23 mouse cellular contexts compared by ENCODE assay signal in genomic region chr1:162458711-162459110, GRCm38 (mm10). TPM values are rescaled to one million over a fixed set of nuclear protein-coding genes. Genes with fewer than 3 reads are reported as not detected.
DNase-seq lines count a peak whose midpoint lies in the region; ATAC-seq lines count a peak whose summit lies in the region.
"Had no signal": no experiment of that assay in that cellular context is flagged by ENCODE, and none has a peak within 500 bp of the region (broad histone marks: within the 10 kb centered on the region; RNA-seq: fewer than 3 reads in every experiment).

No protein-coding gene starts in this region.

- 83% methylated on average over 2 of the region's 2 CpGs for WGBS in forebrain, embryonic 11.5 days

- H3K4me2 ChIP-seq in forebrain, embryonic 11.5 days (ENCODE audit: low read depth, low read length, severe bottlenecking): no peak overlapping the region
- H3K4me2 ChIP-seq: embryonic facial prominence, embryonic 15.5 days; forebrain, embryonic 15.5 days; hindbrain, embryonic 12.5 days had no signal

- H3K9ac ChIP-seq in forebrain, embryonic 11.5 days (ENCODE audit: low read length): no peak overlapping the region
- H3K9ac ChIP-seq: embryonic facial prominence, embryonic 15.5 days; forebrain, embryonic 15.5 days; hindbrain, embryonic 12.5 days had no signal

- no peaks in the 10 kb centered on the region for H3K9me3 ChIP-seq in forebrain, embryonic 11.5 days (ENCODE audit: control insufficient read depth, low read length)
- H3K9me3 ChIP-seq: embryonic facial prominence, embryonic 15.5 days; forebrain, embryonic 10.5 days; forebrain, embryonic 15.5 days; heart, embryonic 10.5 days; hindbrain, embryonic 12.5 days had no signal

- peak; percentile 93 for DNase-seq in brain, adult 2 months (ENCODE audit: low read depth, low spot score)
- DNase-seq in cerebellum, adult 18-20 months: peak; percentile 79 to 85
- DNase-seq in cerebellum, adult 9-11 months: peak; percentile 90
- peak; percentile 64 to 71 for DNase-seq in cerebellum, postnatal 36 days
- no peak for DNase-seq in forebrain, embryonic 11.5 days (ENCODE audit: low spot score)
- no peak for DNase-seq in MN1 (ENCODE audit: low spot score)
- DNase-seq in heart, adult 18-20 months: no peak
- DNase-seq: adrenal gland, postnatal 14 days; gastrocnemius, postnatal 36 days; heart, adult 11 months; heart, postnatal 10 days; heart, postnatal 4 days; kidney, adult 2 months had no signal

- no peak overlapping the region for H3K4me3 ChIP-seq in forebrain, embryonic 11.5 days (ENCODE audit: low read depth, low read length)
- H3K4me3 ChIP-seq: embryonic facial prominence, embryonic 15.5 days; erythroblast, embryonic 14.5 days; forebrain, embryonic 10.5 days; forebrain, embryonic 15.5 days; heart, embryonic 10.5 days; hindbrain, embryonic 12.5 days had no signal

- ATAC-seq in forebrain, embryonic 11.5 days (replicated peaks; ENCODE audit: low FRiP score): no peak
- ATAC-seq: activated CD4-positive, CD25-positive, alpha-beta regulatory T cell, adult 4 months; forebrain, embryonic 15.5 days; intestine, embryonic 16.5 days; Patski had no signal

- H3K36me3 ChIP-seq in forebrain, embryonic 11.5 days (ENCODE audit: control insufficient read depth, insufficient read depth, low read length): no peaks in the 10 kb centered on the region
- H3K36me3 ChIP-seq: embryonic facial prominence, embryonic 15.5 days; forebrain, embryonic 10.5 days; forebrain, embryonic 15.5 days; heart, embryonic 10.5 days; hindbrain, embryonic 12.5 days had no signal

- H3K27me3 ChIP-seq in forebrain, embryonic 11.5 days (ENCODE audit: control insufficient read depth, insufficient read depth, low read length): no peaks in the 10 kb centered on the region
- H3K27me3 ChIP-seq: embryonic facial prominence, embryonic 15.5 days; forebrain, embryonic 15.5 days; hindbrain, embryonic 12.5 days; Patski had no signal

- H3K27ac ChIP-seq in forebrain, embryonic 11.5 days (ENCODE audit: low read depth, low read length): no peak overlapping the region
- H3K27ac ChIP-seq: embryonic facial prominence, embryonic 15.5 days; forebrain, embryonic 10.5 days; forebrain, embryonic 15.5 days; heart, embryonic 10.5 days; hindbrain, embryonic 12.5 days had no signal

- H3K4me1 ChIP-seq in forebrain, embryonic 11.5 days (replicated peaks; ENCODE audit: control insufficient read depth, insufficient read depth, low read length): no peaks in the 10 kb centered on the region
- H3K4me1 ChIP-seq: embryonic facial prominence, embryonic 15.5 days; forebrain, embryonic 10.5 days; heart, embryonic 10.5 days had no signal

RNA-seq across cellular contexts. Expression of gene Dnm3, which starts 19.1 kb away (rescaled TPM):
- 7.2 TPM in 2 replicates for polyA plus RNA-seq in forebrain, embryonic 11.5 days (2014; fragmentation: Nextera tagmentation; extraction: Ambion mirVana)
- total RNA-seq in heart, adult 18-20 months (2021): 1 to 10 TPM; 4.7 to 6.1 TPM
- total RNA-seq: MEL had no signal

Comparison
In these comparisons a context has a peak if more than half of its experiments do, and no peak if none do; other contexts are left out.
1. DNase-seq: peak in brain, adult 2 months (single experiment), cerebellum, adult 18-20 months (2 of 2), cerebellum, adult 9-11 months (single experiment) and cerebellum, postnatal 36 days (2 of 2); none in forebrain, embryonic 11.5 days (single experiment), MN1 (single experiment) and heart, adult 18-20 months (0 of 2).